Comparison of ENCODE assay signal across 12 mouse cellular contexts in the genomic region with DNA sequence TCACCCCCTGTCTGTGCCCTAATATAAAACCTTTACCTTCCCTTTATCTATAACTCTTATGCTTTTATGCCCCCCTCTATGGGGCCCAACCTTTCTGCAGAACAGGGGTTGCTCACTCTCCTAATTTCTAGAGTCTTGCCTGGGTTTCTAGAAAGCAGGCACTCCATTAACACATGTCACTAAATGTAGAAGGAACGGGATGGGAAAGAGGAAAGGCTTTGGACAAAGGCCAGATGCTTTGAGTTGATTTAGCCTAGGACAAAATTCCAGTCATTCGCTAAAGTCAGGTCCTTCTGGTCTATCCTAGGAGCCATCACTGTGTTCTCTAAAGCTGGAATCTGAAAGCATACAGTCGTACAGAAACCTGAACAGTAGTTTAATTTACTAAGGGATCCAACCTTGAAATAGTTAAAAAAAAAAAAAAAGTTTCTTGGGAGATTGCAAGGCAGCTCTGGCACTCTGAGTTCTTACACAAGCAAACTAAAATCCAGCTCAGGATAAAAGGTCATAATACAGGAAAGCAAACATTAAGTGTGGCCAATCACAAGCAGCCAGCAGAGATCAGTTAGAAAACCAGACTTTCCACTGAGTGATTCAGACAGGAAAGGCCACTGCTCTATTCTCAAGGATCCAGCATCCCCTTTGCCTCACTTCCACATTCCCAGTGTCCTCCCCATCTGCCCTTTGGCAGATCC.
DNase-seq lines count a peak whose midpoint lies in the region; ATAC-seq and TF ChIP-seq lines count a peak whose summit lies in the region.
"Had no signal": no experiment of that assay in that cellular context is flagged by ENCODE, and none has a peak within 500 bp of the region (broad histone marks: within the 10 kb centered on the region; RNA-seq: fewer than 3 reads in every experiment).

No protein-coding gene starts in this region.

- H3K9me3 ChIP-seq in midbrain, embryonic 11.5 days (ENCODE audit: control insufficient read depth, low read length), result no peaks in the 10 kb centered on the region
- H3K9me3 ChIP-seq in midbrain, embryonic 16.5 days (replicated peaks; ENCODE audit: control insufficient read depth, low read length, poor library complexity, severe bottlenecking), result no peaks in the 10 kb centered on the region
- H3K9me3 ChIP-seq in heart, embryonic 10.5 days, result no peaks in the 10 kb centered on the region
- no peaks in the 10 kb centered on the region for H3K9me3 ChIP-seq in kidney, postnatal 0 days (replicated peaks; ENCODE audit: low read length)
- no peaks in the 10 kb centered on the region for H3K9me3 ChIP-seq in stomach, postnatal 0 days (ENCODE audit: control insufficient read depth, low read length)
- H3K9me3 ChIP-seq in midbrain, embryonic 13.5 days, result no peaks in the 10 kb centered on the region
- H3K9me3 ChIP-seq: forebrain, embryonic 10.5 days; hindbrain, embryonic 13.5 days; midbrain, embryonic 15.5 days had no signal

- no peak for TF ChIP-seq EP300 in stomach, postnatal 0 days (optimal IDR thresholded peaks at IDR 0.05)

- H3K4me1 ChIP-seq in midbrain, embryonic 11.5 days (ENCODE audit: control insufficient read depth, insufficient read depth, low read length), result no peaks in the 10 kb centered on the region
- H3K4me1 ChIP-seq in midbrain, embryonic 16.5 days (ENCODE audit: control insufficient read depth, insufficient read depth, low read length), result peaks cover 2% of the 10 kb centered on the region; the same call in 1 of the 2 replicates
- no peaks in the 10 kb centered on the region for H3K4me1 ChIP-seq in heart, embryonic 10.5 days
- H3K4me1 ChIP-seq in kidney, postnatal 0 days (replicated peaks; ENCODE audit: insufficient read depth, low read length), result peaks cover 17% of the 10 kb centered on the region
- H3K4me1 ChIP-seq in stomach, postnatal 0 days (replicated peaks; ENCODE audit: control insufficient read depth, insufficient read depth), result 0 out of 2 replicates have a peak, but pooled peaks cover 2% of the 10 kb centered on the region
- H3K4me1 ChIP-seq in midbrain, embryonic 13.5 days (replicated peaks), result no peaks in the 10 kb centered on the region
- H3K4me1 ChIP-seq: forebrain, embryonic 10.5 days; hindbrain, embryonic 13.5 days; midbrain, embryonic 15.5 days had no signal

- H3K4me3 ChIP-seq in midbrain, embryonic 11.5 days (ENCODE audit: low read depth, low read length), result no peak overlapping the region
- no peak overlapping the region for H3K4me3 ChIP-seq in midbrain, embryonic 16.5 days (ENCODE audit: low read depth, low read length)
- no peak overlapping the region for H3K4me3 ChIP-seq in heart, embryonic 10.5 days
- H3K4me3 ChIP-seq in kidney, postnatal 0 days (replicated peaks; ENCODE audit: low read depth, low read length), result no peak overlapping the region
- no peak overlapping the region for H3K4me3 ChIP-seq in stomach, postnatal 0 days (ENCODE audit: low read depth, low read length)
- no peak overlapping the region for H3K4me3 ChIP-seq in midbrain, embryonic 13.5 days (replicated peaks)
- H3K4me3 ChIP-seq: forebrain, embryonic 10.5 days; hindbrain, embryonic 13.5 days; midbrain, embryonic 15.5 days had no signal

- no peak overlapping the region for H3K4me2 ChIP-seq in midbrain, embryonic 11.5 days
- H3K4me2 ChIP-seq in midbrain, embryonic 16.5 days (ENCODE audit: low read length), result no peak overlapping the region
- no peak overlapping the region for H3K4me2 ChIP-seq in kidney, postnatal 0 days (ENCODE audit: low read length)
- H3K4me2 ChIP-seq in stomach, postnatal 0 days (replicated peaks; ENCODE audit: low read depth), result no peak overlapping the region
- no peak overlapping the region for H3K4me2 ChIP-seq in midbrain, embryonic 13.5 days (replicated peaks)
- H3K4me2 ChIP-seq: hindbrain, embryonic 13.5 days; midbrain, embryonic 15.5 days had no signal

- TF ChIP-seq CTCF in kidney, postnatal 0 days (IDR thresholded peaks at IDR 0.05; ENCODE audit: low read depth), result no peak
- TF ChIP-seq CTCF in stomach, postnatal 0 days (IDR thresholded peaks at IDR 0.05; ENCODE audit: low read depth), result no peak

- H3K27ac ChIP-seq in midbrain, embryonic 11.5 days (ENCODE audit: low read depth, low read length), result no peak overlapping the region
- no peak overlapping the region for H3K27ac ChIP-seq in midbrain, embryonic 16.5 days (ENCODE audit: low read length)
- peak overlapping the region; percentile 52; the same call in 1 of the 2 replicates for H3K27ac ChIP-seq in heart, embryonic 10.5 days
- H3K27ac ChIP-seq in kidney, postnatal 0 days, result no peak overlapping the region; the same call in 1 of the 2 replicates
- peak overlapping the region; percentile 76 for H3K27ac ChIP-seq in stomach, postnatal 0 days (replicated peaks)
- H3K27ac ChIP-seq in midbrain, embryonic 13.5 days, result no peak overlapping the region
- H3K27ac ChIP-seq: forebrain, embryonic 10.5 days; hindbrain, embryonic 13.5 days; midbrain, embryonic 15.5 days had no signal

- 75% methylated on average over 3 of the region's 3 CpGs for WGBS in midbrain, embryonic 11.5 days
- 75% methylated on average over 3 of the region's 3 CpGs for WGBS in midbrain, embryonic 16.5 days
- WGBS in heart, embryonic 10.5 days, result 54% methylated on average over 3 of the region's 3 CpGs
- 36% methylated on average over 3 of the region's 3 CpGs for WGBS in kidney, postnatal 0 days
- 16% methylated on average over 3 of the region's 3 CpGs for WGBS in stomach, postnatal 0 days
- 79% methylated on average over 3 of the region's 3 CpGs for WGBS in midbrain, embryonic 13.5 days

- ATAC-seq in midbrain, embryonic 11.5 days (ENCODE audit: low FRiP score), result no peak
- no peak for ATAC-seq in midbrain, embryonic 16.5 days
- no peak; the same call in 1 of the 2 replicates for ATAC-seq in kidney, postnatal 0 days (replicated peaks; ENCODE audit: low FRiP score, low read depth)
- peak; percentile 91 for ATAC-seq in stomach, postnatal 0 days (ENCODE audit: low FRiP score, low TSS enrichment)
- no peak for ATAC-seq in midbrain, embryonic 13.5 days

- no peaks in the 10 kb centered on the region for H3K27me3 ChIP-seq in midbrain, embryonic 11.5 days (ENCODE audit: control insufficient read depth, insufficient read depth, low read length)
- H3K27me3 ChIP-seq in midbrain, embryonic 16.5 days (ENCODE audit: control insufficient read depth, insufficient read depth, low read depth, low read length), result no peaks in the 10 kb centered on the region
- H3K27me3 ChIP-seq in heart, embryonic 10.5 days (ENCODE audit: insufficient read depth, poor library complexity, severe bottlenecking), result no peaks in the 10 kb centered on the region
- H3K27me3 ChIP-seq in kidney, postnatal 0 days (ENCODE audit: insufficient read depth, low read length), result no peaks in the 10 kb centered on the region
- H3K27me3 ChIP-seq in stomach, postnatal 0 days (ENCODE audit: control insufficient read depth, insufficient read depth, low read length), result no peaks in the 10 kb centered on the region
- no peaks in the 10 kb centered on the region for H3K27me3 ChIP-seq in midbrain, embryonic 13.5 days
- H3K27me3 ChIP-seq: hindbrain, embryonic 13.5 days; midbrain, embryonic 15.5 days had no signal

- H3K36me3 ChIP-seq in midbrain, embryonic 11.5 days (ENCODE audit: control insufficient read depth, insufficient read depth, low read length), result no peaks in the 10 kb centered on the region
- H3K36me3 ChIP-seq in midbrain, embryonic 16.5 days (ENCODE audit: control insufficient read depth, insufficient read depth, low read length), result no peaks in the 10 kb centered on the region
- no peaks in the 10 kb centered on the region for H3K36me3 ChIP-seq in heart, embryonic 10.5 days
- H3K36me3 ChIP-seq in kidney, postnatal 0 days (ENCODE audit: insufficient read depth, low read length), result no peaks in the 10 kb centered on the region
- no peaks in the 10 kb centered on the region for H3K36me3 ChIP-seq in stomach, postnatal 0 days (ENCODE audit: control insufficient read depth, insufficient read depth, low read length)
- no peaks in the 10 kb centered on the region for H3K36me3 ChIP-seq in midbrain, embryonic 13.5 days
- H3K36me3 ChIP-seq: forebrain, embryonic 10.5 days; hindbrain, embryonic 13.5 days; midbrain, embryonic 15.5 days had no signal

- peak; percentile 21 for DNase-seq in midbrain, embryonic 11.5 days (ENCODE audit: low spot score, missing footprints)
- no peak for DNase-seq in heart, embryonic 10.5 days (ENCODE audit: low spot score)
- DNase-seq in kidney, postnatal 0 days (ENCODE audit: low spot score), result peak; percentile 58
- DNase-seq in stomach, postnatal 0 days (ENCODE audit: low spot score), result peak; percentile 61
- no peak for DNase-seq in left cerebral cortex, adult 18-20 months (ENCODE audit: low spot score in 2 of 2)
- DNase-seq in frontal cortex, postnatal 25 days (ENCODE audit: low spot score in 2 of 2), result no peak
- DNase-seq: left cerebral cortex, postnatal 4 days had no signal

- H3K9ac ChIP-seq in midbrain, embryonic 11.5 days (ENCODE audit: low read length), result no peak overlapping the region
- H3K9ac ChIP-seq in midbrain, embryonic 16.5 days (ENCODE audit: low read depth, low read length), result no peak overlapping the region
- H3K9ac ChIP-seq in kidney, postnatal 0 days (ENCODE audit: low read depth, low read length), result no peak overlapping the region
- no peak overlapping the region for H3K9ac ChIP-seq in stomach, postnatal 0 days (ENCODE audit: low read length)
- H3K9ac ChIP-seq in midbrain, embryonic 13.5 days (replicated peaks), result no peak overlapping the region
- H3K9ac ChIP-seq: hindbrain, embryonic 13.5 days; midbrain, embryonic 15.5 days had no signal

Comparison
In these comparisons a context has a peak if more than half of its experiments do, and no peak if none do; other contexts are left out.
1. DNase-seq: peak in midbrain, embryonic 11.5 days (single experiment), kidney, postnatal 0 days (single experiment) and stomach, postnatal 0 days (single experiment); none in heart, embryonic 10.5 days (single experiment), left cerebral cortex, adult 18-20 months (0 of 2) and frontal cortex, postnatal 25 days (0 of 2).
2. H3K27ac ChIP-seq: peak in heart, embryonic 10.5 days (single experiment) and stomach, postnatal 0 days (single experiment); none in midbrain, embryonic 11.5 days (single experiment), midbrain, embryonic 16.5 days (single experiment), kidney, postnatal 0 days (single experiment) and midbrain, embryonic 13.5 days (single experiment).